Mouse (Mus musculus) lung, postnatal 10 days (tissue): ENCODE results near the gene Mtmr12.

ENCODE experiments used
- DNase-seq: peaks from one replicate; pipeline ENCODE4 v3.0.0; 2021

The Mtmr12 gene

DNA sequence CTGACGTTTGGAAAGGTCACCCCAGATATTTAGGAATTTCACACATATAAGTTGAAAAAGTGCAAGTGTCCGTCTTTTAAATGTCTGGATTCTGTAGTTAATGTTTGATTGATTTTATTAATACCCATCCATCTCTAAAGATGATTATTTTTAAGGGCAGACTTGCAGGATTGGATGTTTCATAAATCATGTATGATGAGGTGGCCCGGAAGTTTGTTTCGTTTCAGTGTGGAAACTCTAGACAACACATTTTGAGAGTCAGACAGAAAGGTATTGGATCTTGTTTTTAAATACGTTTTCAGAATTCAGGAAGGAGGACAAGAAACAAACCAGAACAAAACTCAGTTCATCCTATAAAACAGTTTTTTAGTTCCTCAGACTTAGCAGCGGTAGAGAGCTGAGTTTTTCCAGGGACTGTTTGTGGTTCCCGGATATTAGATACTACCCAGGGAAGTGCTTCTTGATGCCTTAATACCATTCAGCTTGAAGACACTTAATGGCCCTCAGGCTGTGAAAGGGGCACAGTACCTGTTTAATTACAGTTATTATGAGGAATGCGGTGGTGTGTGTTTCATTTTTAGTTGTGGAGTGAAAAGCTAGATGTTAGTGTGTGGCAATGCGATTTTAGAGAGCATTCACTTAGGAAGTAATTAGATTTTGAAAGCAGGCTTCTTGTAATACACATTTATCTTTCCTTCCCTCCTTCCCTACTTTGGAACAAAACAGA is 118.0 kb downstream of the Mtmr12 start:
- no peak for DNase-seq
